In the genomic region with DNA sequence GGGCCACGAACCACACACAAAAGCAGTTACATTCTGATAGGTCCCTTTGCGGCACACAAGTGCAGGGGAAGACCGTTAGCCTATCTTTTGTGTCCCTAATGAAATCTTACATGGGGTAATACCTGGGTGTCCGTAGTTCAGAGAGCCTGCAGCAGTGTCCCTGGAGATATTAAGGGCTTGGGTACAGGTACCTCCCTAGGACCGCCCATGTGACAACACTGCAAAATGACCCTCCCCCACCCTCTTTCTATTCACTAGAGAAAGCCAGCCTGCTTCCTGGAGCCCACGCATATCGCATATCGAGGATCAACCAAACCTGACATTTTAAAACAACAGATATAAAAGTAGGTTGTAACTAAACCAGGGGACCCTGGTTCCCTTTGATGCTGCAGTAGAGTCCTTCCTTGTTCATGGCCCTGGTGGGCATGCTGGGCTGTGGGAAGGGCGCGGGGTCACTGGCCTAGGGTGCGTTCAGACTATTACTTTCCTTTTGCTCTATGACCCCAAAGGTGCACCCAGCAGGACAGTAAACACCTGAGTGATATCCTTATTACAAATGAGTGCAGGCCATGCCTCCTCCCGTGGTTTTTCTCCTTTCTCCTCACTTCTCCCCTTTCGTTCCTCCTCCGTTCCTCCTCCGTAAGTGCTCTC, we compare ENCODE assay signal across 22 mouse cellular contexts.
A peak's percentile ranks its signal among the peaks of the same experiment; 100 is the strongest.
DNase-seq lines count a peak whose midpoint lies in the region; ATAC-seq and TF ChIP-seq lines count a peak whose summit lies in the region.
"Had no signal": no experiment of that assay in that cellular context is flagged by ENCODE, and none has a peak within 500 bp of the region (broad histone marks: within the 10 kb centered on the region; RNA-seq: fewer than 3 reads in every experiment).

No protein-coding gene starts in this region.

- 66% methylated on average over 15 of the region's 15 CpGs for WGBS in forebrain, embryonic 14.5 days
- WGBS in forebrain, embryonic 16.5 days = 61% methylated on average over 15 of the region's 15 CpGs
- WGBS in kidney, embryonic 16.5 days = 34% methylated on average over 15 of the region's 15 CpGs
- WGBS in embryonic facial prominence, embryonic 10.5 days = 67% methylated on average over 15 of the region's 15 CpGs
- 55% methylated on average over 15 of the region's 15 CpGs for WGBS in embryonic facial prominence, embryonic 13.5 days
- WGBS in hindbrain, postnatal 0 days = 70% methylated on average over 15 of the region's 15 CpGs

- no peak overlapping the region for H3K9ac ChIP-seq in forebrain, embryonic 14.5 days (ENCODE audit: low read length)
- no peak overlapping the region for H3K9ac ChIP-seq in forebrain, embryonic 16.5 days (replicated peaks; ENCODE audit: low read depth, low read length)
- no peak overlapping the region for H3K9ac ChIP-seq in kidney, embryonic 16.5 days (replicated peaks; ENCODE audit: low read length)
- H3K9ac ChIP-seq in embryonic facial prominence, embryonic 13.5 days = no peak overlapping the region
- no peak overlapping the region for H3K9ac ChIP-seq in hindbrain, postnatal 0 days (replicated peaks; ENCODE audit: low read length)
- H3K9ac ChIP-seq: heart, embryonic 15.5 days; hindbrain, embryonic 14.5 days had no signal

- no peak for ATAC-seq in forebrain, embryonic 14.5 days
- no peak for ATAC-seq in forebrain, embryonic 16.5 days
- peak; percentile 51; the same call in 1 of the 2 replicates for ATAC-seq in kidney, embryonic 16.5 days (ENCODE audit: low FRiP score, low TSS enrichment)
- 0 out of 2 replicates have a peak, but pooled peaks have one; percentile 20 for ATAC-seq in embryonic facial prominence, embryonic 13.5 days (ENCODE audit: insufficient number of reproducible peaks, insufficient read depth, low FRiP score, low TSS enrichment, low read depth)
- ATAC-seq in hindbrain, postnatal 0 days = no peak
- ATAC-seq: intestine, embryonic 16.5 days had no signal

- H3K9me3 ChIP-seq in forebrain, embryonic 14.5 days (replicated peaks; ENCODE audit: control insufficient read depth, low read length) = no peaks in the 10 kb centered on the region
- no peaks in the 10 kb centered on the region for H3K9me3 ChIP-seq in forebrain, embryonic 16.5 days (ENCODE audit: control insufficient read depth, low read length)
- H3K9me3 ChIP-seq in kidney, embryonic 16.5 days (ENCODE audit: low read length) = no peaks in the 10 kb centered on the region
- H3K9me3 ChIP-seq in embryonic facial prominence, embryonic 10.5 days = no peaks in the 10 kb centered on the region
- no peaks in the 10 kb centered on the region for H3K9me3 ChIP-seq in embryonic facial prominence, embryonic 13.5 days
- no peaks in the 10 kb centered on the region for H3K9me3 ChIP-seq in hindbrain, postnatal 0 days (ENCODE audit: low read length)
- H3K9me3 ChIP-seq: forebrain, embryonic 10.5 days; heart, embryonic 15.5 days; hindbrain, embryonic 10.5 days had no signal

- DNase-seq in forebrain, embryonic 14.5 days (ENCODE audit: low spot score) = peak; percentile 10
- DNase-seq in kidney, postnatal 10 days = no peak
- peak; percentile 16 for DNase-seq in embryonic facial prominence, embryonic 10.5 days (ENCODE audit: low spot score)
- no peak for DNase-seq in hindbrain, postnatal 0 days (ENCODE audit: low spot score)
- no peak for DNase-seq in embryo, embryonic 9.5 days (ENCODE audit: extremely low spot score)
- DNase-seq: adrenal gland, postnatal 10 days; cerebellum, adult 11 months; cerebellum, adult 9-10 months; cerebellum, postnatal 25 days; gastrocnemius, postnatal 14 days; heart, adult 2 months; heart, postnatal 14 days had no signal

- no peak overlapping the region for H3K27ac ChIP-seq in forebrain, embryonic 14.5 days (ENCODE audit: low read depth, low read length)
- H3K27ac ChIP-seq in forebrain, embryonic 16.5 days (ENCODE audit: low read length) = no peak overlapping the region
- no peak overlapping the region for H3K27ac ChIP-seq in kidney, embryonic 16.5 days (ENCODE audit: low read length)
- H3K27ac ChIP-seq in embryonic facial prominence, embryonic 10.5 days (replicated peaks) = no peak overlapping the region
- 0 out of 2 replicates have a peak overlapping the region, but pooled peaks have one; percentile 16 for H3K27ac ChIP-seq in embryonic facial prominence, embryonic 13.5 days
- no peak overlapping the region for H3K27ac ChIP-seq in hindbrain, postnatal 0 days
- H3K27ac ChIP-seq: forebrain, embryonic 10.5 days; heart, adult 2 months; heart, embryonic 15.5 days; hindbrain, embryonic 10.5 days; hindbrain, embryonic 14.5 days had no signal

- H3K4me3 ChIP-seq in forebrain, embryonic 14.5 days (ENCODE audit: low read depth, low read length) = no peak overlapping the region
- H3K4me3 ChIP-seq in forebrain, embryonic 16.5 days (replicated peaks; ENCODE audit: low read length) = no peak overlapping the region
- H3K4me3 ChIP-seq in kidney, embryonic 16.5 days (ENCODE audit: low read length) = peak overlapping the region; percentile 28
- no peak overlapping the region for H3K4me3 ChIP-seq in embryonic facial prominence, embryonic 10.5 days
- no peak overlapping the region for H3K4me3 ChIP-seq in embryonic facial prominence, embryonic 13.5 days
- no peak overlapping the region for H3K4me3 ChIP-seq in hindbrain, postnatal 0 days (ENCODE audit: low read length)
- H3K4me3 ChIP-seq: erythroblast, embryonic 14.5 days; forebrain, embryonic 10.5 days; heart, adult 2 months; heart, embryonic 15.5 days; hindbrain, embryonic 10.5 days had no signal

- TF ChIP-seq CTCF in hindbrain, postnatal 0 days (IDR thresholded peaks at IDR 0.05; ENCODE audit: low read depth) = no peak

- H3K4me1 ChIP-seq in forebrain, embryonic 14.5 days (ENCODE audit: control insufficient read depth, insufficient read depth, low read length) = 0 out of 2 replicates have a peak, but pooled peaks cover 3% of the 10 kb centered on the region
- peaks cover 3% of the 10 kb centered on the region; the same call in 1 of the 2 replicates for H3K4me1 ChIP-seq in forebrain, embryonic 16.5 days (replicated peaks; ENCODE audit: control insufficient read depth, insufficient read depth, low read length)
- no peaks in the 10 kb centered on the region for H3K4me1 ChIP-seq in kidney, embryonic 16.5 days (ENCODE audit: insufficient read depth, low read length)
- peaks cover 20% of the 10 kb centered on the region for H3K4me1 ChIP-seq in embryonic facial prominence, embryonic 10.5 days
- H3K4me1 ChIP-seq in embryonic facial prominence, embryonic 13.5 days = peaks cover 27% of the 10 kb centered on the region
- H3K4me1 ChIP-seq in hindbrain, postnatal 0 days (ENCODE audit: insufficient read depth, low read length) = no peaks in the 10 kb centered on the region
- H3K4me1 ChIP-seq: heart, embryonic 15.5 days had no signal

- 0 out of 2 replicates have a peak overlapping the region, but pooled peaks have one; percentile 14 for H3K4me2 ChIP-seq in forebrain, embryonic 14.5 days (ENCODE audit: low read length)
- H3K4me2 ChIP-seq in forebrain, embryonic 16.5 days (ENCODE audit: low read length) = no peak overlapping the region
- peak overlapping the region; percentile 47 for H3K4me2 ChIP-seq in kidney, embryonic 16.5 days (replicated peaks; ENCODE audit: low read depth, low read length)
- H3K4me2 ChIP-seq in embryonic facial prominence, embryonic 13.5 days = peak overlapping the region; percentile 44
- no peak overlapping the region for H3K4me2 ChIP-seq in hindbrain, postnatal 0 days (ENCODE audit: low read depth, low read length)
- H3K4me2 ChIP-seq: heart, embryonic 11.5 days; heart, embryonic 15.5 days; hindbrain, embryonic 14.5 days had no signal

- no peaks in the 10 kb centered on the region for H3K36me3 ChIP-seq in forebrain, embryonic 14.5 days (ENCODE audit: control insufficient read depth, insufficient read depth, low read length)
- no peaks in the 10 kb centered on the region for H3K36me3 ChIP-seq in forebrain, embryonic 16.5 days (ENCODE audit: control insufficient read depth, insufficient read depth)
- H3K36me3 ChIP-seq in kidney, embryonic 16.5 days (ENCODE audit: insufficient read depth, low read length) = no peaks in the 10 kb centered on the region
- H3K36me3 ChIP-seq in embryonic facial prominence, embryonic 10.5 days (replicated peaks) = no peaks in the 10 kb centered on the region
- H3K36me3 ChIP-seq in embryonic facial prominence, embryonic 13.5 days = no peaks in the 10 kb centered on the region
- no peaks in the 10 kb centered on the region for H3K36me3 ChIP-seq in hindbrain, postnatal 0 days (ENCODE audit: insufficient read depth, low read length)
- H3K36me3 ChIP-seq: forebrain, embryonic 10.5 days; heart, embryonic 15.5 days; hindbrain, embryonic 10.5 days had no signal

- H3K27me3 ChIP-seq in forebrain, embryonic 14.5 days (replicated peaks; ENCODE audit: control insufficient read depth, insufficient read depth, low read length) = no peaks in the 10 kb centered on the region
- 0 out of 2 replicates have a peak, but pooled peaks cover 3% of the 10 kb centered on the region for H3K27me3 ChIP-seq in forebrain, embryonic 16.5 days (replicated peaks; ENCODE audit: control insufficient read depth, insufficient read depth, low read length)
- no peaks in the 10 kb centered on the region for H3K27me3 ChIP-seq in kidney, embryonic 16.5 days (ENCODE audit: insufficient read depth, low read length)
- no peaks in the 10 kb centered on the region for H3K27me3 ChIP-seq in embryonic facial prominence, embryonic 10.5 days (replicated peaks; ENCODE audit: low read depth, poor library complexity, severe bottlenecking)
- no peaks in the 10 kb centered on the region for H3K27me3 ChIP-seq in embryonic facial prominence, embryonic 13.5 days
- H3K27me3 ChIP-seq in hindbrain, postnatal 0 days (ENCODE audit: insufficient read depth, low read length) = no peaks in the 10 kb centered on the region
- H3K27me3 ChIP-seq: heart, embryonic 15.5 days had no signal

Comparison
In these comparisons a context has a peak if more than half of its experiments do, and no peak if none do; other contexts are left out.
1. H3K4me2 ChIP-seq: peak in forebrain, embryonic 14.5 days (single experiment), kidney, embryonic 16.5 days (single experiment) and embryonic facial prominence, embryonic 13.5 days (single experiment); none in forebrain, embryonic 16.5 days (single experiment) and hindbrain, postnatal 0 days (single experiment).
2. ATAC-seq: peak in kidney, embryonic 16.5 days (single experiment) and embryonic facial prominence, embryonic 13.5 days (single experiment); none in forebrain, embryonic 14.5 days (single experiment), forebrain, embryonic 16.5 days (single experiment) and hindbrain, postnatal 0 days (single experiment).
3. DNase-seq: peak in forebrain, embryonic 14.5 days (single experiment) and embryonic facial prominence, embryonic 10.5 days (single experiment); none in kidney, postnatal 10 days (single experiment), hindbrain, postnatal 0 days (single experiment) and embryo, embryonic 9.5 days (single experiment).